Mouse (Mus musculus) limb, embryonic 10.5 days (tissue): Measurements from ENCODE around the gene Trappc6a. TPM values are rescaled to one million over a fixed set of nuclear protein-coding genes. Genes with fewer than 3 reads are reported as not detected.
A peak's percentile ranks its signal among the peaks of the same experiment; 100 is the strongest.

ENCODE experiments used
- DNase-seq: peaks from one replicate; pipeline ENCODE4 v3.0.0-alpha.2; 2017; ENCODE audit warnings: low spot score
- H3K27ac ChIP-seq: fragments of 300-500 bp; sonication (generic); 2 replicates; pipeline ENCODE4 v1.5.1; 2016; ENCODE audit warnings: mild to moderate bottlenecking
- H3K27me3 ChIP-seq: fragments of 300-500 bp; sonication (generic); 2 replicates; pipeline ENCODE4 v1.6.1; 2016; ENCODE audit warnings: low read depth, mild to moderate bottlenecking; ENCODE audit not compliant: poor library complexity, severe bottlenecking
- H3K36me3 ChIP-seq: fragments of 300-500 bp; sonication (generic); 2 replicates; pipeline ENCODE4 v1.6.1; 2016; ENCODE audit warnings: mild to moderate bottlenecking, moderate library complexity
- H3K4me1 ChIP-seq: fragments of 300-500 bp; sonication (generic); 2 replicates; pipeline ENCODE4 v1.6.1; 2016
- H3K4me3 ChIP-seq: fragments of 300-500 bp; sonication (generic); 2 replicates; pipeline ENCODE4 v1.5.1; 2016; ENCODE audit warnings: mild to moderate bottlenecking, moderate library complexity
- H3K9me3 ChIP-seq: fragments of 300-500 bp; sonication (generic); replicated peaks from 2 replicates; pipeline ENCODE4 v1.6.1; 2016; ENCODE audit warnings: mild to moderate bottlenecking
- WGBS: fragments of 180-500 bp; shearing (Covaris S2); methylation state at CpG from one replicate; pipeline ENCODE4 v1.1.7; 2016; 5-methylcytosine and 5-hydroxymethylcytosine counted together
- polyA plus RNA-seq: library from polyadenylated mRNA; unstranded; fragments of >200 nt; fragmentation: Nextera tagmentation; extraction: Ambion mirVana; gene quantifications from 2 replicates; pipeline ENCODE4 v1.2.1, GENCODE M21; 2016

Trappc6a gene
- polyA plus RNA-seq: 74.0 and 90.5 TPM in 2 replicates

DNA sequence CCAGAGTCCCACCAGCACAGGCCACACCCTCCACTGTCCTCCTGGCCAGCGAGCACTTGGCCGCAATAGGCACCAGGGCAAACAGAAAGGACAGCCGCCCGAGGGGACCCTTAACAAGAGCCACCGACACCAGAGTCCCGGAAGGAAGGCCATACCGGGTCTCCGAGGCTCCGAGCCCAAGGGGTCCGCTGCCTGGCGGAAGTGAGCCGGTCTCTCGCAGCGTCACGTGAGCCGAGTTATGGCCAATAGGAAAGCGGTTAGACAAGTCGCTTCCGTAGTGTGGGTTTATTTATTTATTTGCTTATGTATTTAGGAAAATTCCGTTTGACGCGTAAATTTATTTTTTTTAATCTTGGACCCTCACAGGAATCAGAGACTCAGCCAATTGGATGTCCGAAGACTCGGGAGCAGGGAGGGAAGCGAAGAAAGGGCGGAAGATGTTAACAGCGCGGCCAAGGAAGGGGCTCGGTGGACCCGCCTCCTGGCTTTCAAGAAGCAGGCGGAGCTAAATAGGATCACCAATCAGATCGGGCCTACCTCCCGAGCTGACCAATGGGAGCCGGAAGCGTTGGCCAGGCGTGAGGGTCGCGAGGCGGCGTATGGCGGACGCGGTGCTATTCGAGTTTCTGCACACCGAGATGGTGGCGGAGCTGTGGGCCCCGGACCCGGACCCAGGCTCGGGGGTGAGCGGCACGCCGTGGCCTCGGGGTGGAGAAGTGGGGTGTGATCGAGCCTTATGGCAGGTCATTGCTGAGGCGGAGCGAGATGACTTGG, at the start of gene Trappc6a, which contains the start of gene Bloc1s3:
TSS of gene Trappc6a (plus strand) at position 246 of the 774 bp plus-strand sequence.
TSS of gene Bloc1s3 (minus strand) at position 218 of the 774 bp plus-strand sequence.
- Histone ChIP-seq H3K36me3 (peaks cover 8% of the 10 kb centered on the region; the same call in 1 of the 2 replicates), H3K27me3 (no peaks in the 10 kb centered on the region), H3K4me1 (peaks cover 24% of the 10 kb centered on the region), H3K9me3 (no peaks in the 10 kb centered on the region), H3K27ac (peak within 1 kb of the TSS; percentile 92), H3K4me3 (peak within 1 kb of the TSS; percentile 76)
- WGBS: under 1% methylated on average over 56 of the region's 56 CpGs
- peak; percentile 91 for DNase-seq

DNA sequence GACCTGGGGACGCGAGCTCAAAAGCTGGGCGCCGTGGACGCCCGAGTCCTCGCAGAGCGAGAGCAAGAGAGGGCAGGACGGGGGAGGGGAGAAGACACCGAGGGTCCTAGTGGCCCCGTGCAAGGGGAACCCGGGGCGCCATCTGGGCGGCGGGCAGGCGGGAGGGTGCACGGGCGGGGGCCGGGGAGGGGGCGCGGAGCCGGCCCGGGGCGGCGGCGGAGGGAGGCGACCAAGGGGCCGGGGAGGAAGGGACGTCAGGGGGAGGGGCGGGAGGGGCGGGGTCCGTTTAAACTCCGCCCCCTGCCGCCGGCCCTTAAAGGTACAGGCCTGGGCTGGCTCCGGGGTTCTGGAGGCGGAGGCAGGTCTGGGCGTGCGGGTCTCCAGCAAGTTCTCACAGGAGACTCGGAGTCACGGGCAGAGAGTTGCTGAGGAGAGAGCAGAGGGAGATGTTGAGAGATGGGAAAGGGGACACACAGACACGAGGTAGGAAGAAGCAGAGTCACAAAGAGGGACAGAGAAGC, 49.5 kb upstream of the Trappc6a start, which contains the start of gene Mark4:
TSS of gene Mark4 (minus strand) at position 231 of the 521 bp plus-strand sequence.
- under 1% methylated on average over 28 of the region's 42 CpGs for WGBS
- Histone ChIP-seq H3K4me1 (peaks cover 36% of the 10 kb centered on the region), H3K27ac (peak within 1 kb of the TSS; percentile 89), H3K4me3 (peak within 1 kb of the TSS; percentile 92), H3K9me3 (no peaks in the 10 kb centered on the region), H3K36me3 (peaks cover 30% of the 10 kb centered on the region), H3K27me3 (no peaks in the 10 kb centered on the region)
- DNase-seq: peak; percentile 93

- 24% methylated on average over 6 of the region's 6 CpGs for WGBS
- H3K36me3 ChIP-seq: peaks cover 26% of the 10 kb centered on the region
- H3K4me3 ChIP-seq: peak overlapping the region; percentile 92
- no peaks in the 10 kb centered on the region for H3K9me3 ChIP-seq
- H3K4me1 ChIP-seq: peaks cover 43% of the 10 kb centered on the region
- peak overlapping the region; percentile 89 for H3K27ac ChIP-seq
- no peak for DNase-seq
- H3K27me3 ChIP-seq: no peaks in the 10 kb centered on the region
Observed at GRCm38 (mm10) chr7:19459144-19459870, 48.9 kb upstream of the Trappc6a start.

DNA sequence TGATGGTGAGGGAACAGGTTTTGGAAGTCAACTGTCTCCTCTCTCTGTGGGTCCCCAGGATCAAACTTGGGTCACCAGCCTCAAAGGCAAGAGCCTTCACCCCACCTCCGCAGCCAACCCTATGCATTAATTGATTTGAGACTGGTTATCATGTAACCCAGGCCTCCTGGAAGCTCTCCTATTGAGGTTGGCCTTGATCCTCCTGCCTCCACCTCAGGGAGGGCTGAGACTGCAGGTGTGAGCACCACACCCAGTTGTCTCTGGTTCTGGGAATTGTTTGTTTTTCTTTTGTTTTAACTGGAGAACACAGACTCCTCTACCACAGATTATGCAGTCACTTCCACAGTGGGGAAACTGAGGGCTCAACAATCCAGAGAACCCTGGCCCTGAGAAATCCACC, 47.7 kb upstream of the Trappc6a start:
- Histone ChIP-seq H3K36me3 (peaks cover 14% of the 10 kb centered on the region), H3K4me1 (peaks cover 55% of the 10 kb centered on the region), H3K27ac (no peak overlapping the region), H3K4me3 (no peak overlapping the region), H3K27me3 (0 out of 2 replicates have a peak, but pooled peaks cover 2% of the 10 kb centered on the region), H3K9me3 (no peaks in the 10 kb centered on the region)
- DNase-seq: no peak
- 94% methylated on average over 1 of the region's 1 CpGs for WGBS

- peaks cover 4% of the 10 kb centered on the region for H3K36me3 ChIP-seq
- 11% methylated on average over 6 of the region's 6 CpGs for WGBS
Observed at GRCm38 (mm10) chr7:19461488-19461887, 46.7 kb upstream of the Trappc6a start.

DNA sequence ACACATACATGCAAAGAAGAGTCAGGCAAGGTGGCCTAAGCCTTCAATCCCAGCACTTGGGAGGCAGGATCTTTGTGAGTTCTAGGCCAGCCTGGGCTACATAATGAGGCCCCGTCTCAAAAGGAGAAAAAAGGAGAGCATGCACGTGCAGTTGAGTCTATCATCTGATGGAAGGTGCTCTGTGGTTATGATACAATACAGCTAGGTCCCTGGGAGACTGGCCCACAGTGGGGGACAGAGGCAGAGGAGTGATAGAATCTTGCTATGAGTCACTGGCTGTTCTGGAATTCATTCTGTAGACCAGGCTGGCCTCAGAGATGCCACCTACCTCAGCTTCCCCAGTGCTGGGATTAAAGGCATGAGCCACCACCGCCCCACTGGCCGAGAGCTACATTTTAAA, 45.8 kb upstream of the Trappc6a start:
- no peak for DNase-seq
- no peaks in the 10 kb centered on the region for H3K9me3 ChIP-seq

More at GRCm38 (mm10) chr7:19461488-19461887, 46.7 kb upstream of the Trappc6a start:
- Histone ChIP-seq H3K9me3 (no peaks in the 10 kb centered on the region), H3K4me1 (peaks cover 55% of the 10 kb centered on the region), H3K4me3 (0 out of 2 replicates have a peak overlapping the region, but pooled peaks have one; percentile 5), H3K27me3 (peaks cover 10% of the 10 kb centered on the region; the same call in 1 of the 2 replicates), H3K27ac (no peak overlapping the region)
- DNase-seq: peak; percentile 91

DNA sequence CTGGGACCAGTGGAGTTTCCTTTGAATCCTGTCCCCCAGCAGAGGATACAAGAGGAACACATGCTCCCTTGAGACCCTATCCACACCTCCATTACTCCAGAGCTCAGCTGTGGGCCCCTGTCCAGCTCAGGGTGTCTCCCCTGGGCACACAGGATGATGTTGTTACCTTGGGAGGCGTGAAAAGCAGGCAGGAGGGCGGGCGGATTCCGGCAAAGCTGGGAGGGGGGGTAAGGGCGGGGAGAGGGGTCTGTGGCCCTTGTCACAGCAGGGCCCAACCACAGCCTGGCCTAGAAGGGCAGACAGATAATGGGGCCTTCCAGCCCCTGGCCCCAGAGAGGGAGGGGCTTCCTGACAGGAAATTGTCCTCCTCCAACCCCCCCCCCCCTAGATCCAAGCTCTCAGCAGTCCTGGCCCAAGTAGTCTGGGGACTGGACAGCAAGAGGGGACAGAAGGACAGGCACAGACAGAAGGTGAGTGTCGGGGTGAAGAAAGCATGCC, 45.3 kb upstream of the Trappc6a start, which contains the start of gene Exoc3l2:
TSS of gene Exoc3l2 (plus strand) at position 448 of the 498 bp plus-strand sequence.
- no peak for DNase-seq
- peaks cover 48% of the 10 kb centered on the region for H3K4me1 ChIP-seq
- no peaks in the 10 kb centered on the region for H3K9me3 ChIP-seq
- H3K4me3 ChIP-seq: peak within 1 kb of the TSS; percentile 45
- H3K27me3 ChIP-seq: peaks cover 23% of the 10 kb centered on the region
- H3K27ac ChIP-seq: peak within 1 kb of the TSS; percentile 88
- H3K36me3 ChIP-seq: no peaks in the 10 kb centered on the region
- 13% methylated on average over 6 of the region's 6 CpGs for WGBS

More for the DNA sequence above, 45.8 kb upstream of the Trappc6a start:
- no peak overlapping the region for H3K4me3 ChIP-seq
- H3K4me1 ChIP-seq: peaks cover 52% of the 10 kb centered on the region
- peak overlapping the region; percentile 88 for H3K27ac ChIP-seq
- 58% methylated on average over 4 of the region's 4 CpGs for WGBS
- peaks cover 18% of the 10 kb centered on the region for H3K27me3 ChIP-seq
- H3K36me3 ChIP-seq: no peaks in the 10 kb centered on the region

GRCm38 (mm10) chr7:19464367-19465307, 43.6 kb upstream of the Trappc6a start:
- Histone ChIP-seq H3K9me3 (no peaks in the 10 kb centered on the region), H3K4me3 (peak overlapping the region; percentile 45), H3K36me3 (no peaks in the 10 kb centered on the region), H3K27me3 (peaks cover 40% of the 10 kb centered on the region), H3K4me1 (peaks cover 40% of the 10 kb centered on the region), H3K27ac (peak overlapping the region; percentile 88)
- peak; percentile 65 for DNase-seq
- WGBS: 6% methylated on average over 22 of the region's 22 CpGs

GRCm38 (mm10) chr7:19466602-19467145, 41.5 kb upstream of the Trappc6a start:
- Histone ChIP-seq H3K27ac (no peak overlapping the region), H3K36me3 (no peaks in the 10 kb centered on the region)
- WGBS: 69% methylated on average over 5 of the region's 5 CpGs

GRCm38 (mm10) chr7:19467638-19468037, 40.6 kb upstream of the Trappc6a start:
- no peaks in the 10 kb centered on the region for H3K36me3 ChIP-seq
- WGBS: 45% methylated on average over 6 of the region's 6 CpGs
- DNase-seq: no peak
- H3K4me3 ChIP-seq: no peak overlapping the region
- H3K4me1 ChIP-seq: peaks cover 45% of the 10 kb centered on the region
- H3K9me3 ChIP-seq: no peaks in the 10 kb centered on the region
- H3K27ac ChIP-seq: no peak overlapping the region
- peaks cover 70% of the 10 kb centered on the region for H3K27me3 ChIP-seq

More at GRCm38 (mm10) chr7:19466602-19467145, 41.5 kb upstream of the Trappc6a start:
- Histone ChIP-seq H3K4me3 (no peak overlapping the region), H3K4me1 (peaks cover 46% of the 10 kb centered on the region), H3K9me3 (no peaks in the 10 kb centered on the region), H3K27me3 (peaks cover 60% of the 10 kb centered on the region)
- DNase-seq: no peak

- H3K4me1 ChIP-seq: peaks cover 39% of the 10 kb centered on the region
- H3K9me3 ChIP-seq: no peaks in the 10 kb centered on the region
- H3K4me3 ChIP-seq: no peak overlapping the region
- no peaks in the 10 kb centered on the region for H3K36me3 ChIP-seq
- peaks cover 77% of the 10 kb centered on the region for H3K27me3 ChIP-seq
- H3K27ac ChIP-seq: no peak overlapping the region
- 69% methylated on average over 12 of the region's 12 CpGs for WGBS
- no peak for DNase-seq
Observed at GRCm38 (mm10) chr7:19468279-19468678, 39.9 kb upstream of the Trappc6a start.
